Mouse (Mus musculus) left cerebral cortex, adult 9 months (tissue): Measurements from ENCODE around the gene Slit1.

Source experiments
- DNase-seq, 2 experiments: peaks; one replicate each; pipeline ENCODE4 v3.0.0; 2022; ENCODE audit warnings: low spot score in 2 of 2

Gene Slit1

DNA sequence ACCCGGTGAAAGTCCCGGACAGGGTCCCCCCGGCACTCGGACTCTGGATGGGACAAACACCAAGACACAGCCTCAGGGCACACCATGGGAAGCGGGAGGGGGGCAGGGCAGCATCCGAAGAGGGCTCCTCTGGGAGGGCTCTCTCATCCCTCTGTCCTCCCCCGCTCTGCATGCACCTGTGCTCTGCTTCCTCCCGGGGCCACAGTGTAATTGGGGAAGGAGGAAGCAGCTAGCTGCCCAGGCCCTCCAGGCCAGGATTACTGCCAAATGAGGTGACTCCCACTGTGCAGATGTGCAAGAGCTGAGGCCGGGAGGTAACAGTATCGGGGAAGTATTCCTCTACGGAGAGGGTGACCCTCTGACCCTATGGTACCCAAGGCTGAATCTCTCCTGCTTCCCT lies 142.8 kb downstream of the Slit1 start:
- no peak for DNase-seq

DNA sequence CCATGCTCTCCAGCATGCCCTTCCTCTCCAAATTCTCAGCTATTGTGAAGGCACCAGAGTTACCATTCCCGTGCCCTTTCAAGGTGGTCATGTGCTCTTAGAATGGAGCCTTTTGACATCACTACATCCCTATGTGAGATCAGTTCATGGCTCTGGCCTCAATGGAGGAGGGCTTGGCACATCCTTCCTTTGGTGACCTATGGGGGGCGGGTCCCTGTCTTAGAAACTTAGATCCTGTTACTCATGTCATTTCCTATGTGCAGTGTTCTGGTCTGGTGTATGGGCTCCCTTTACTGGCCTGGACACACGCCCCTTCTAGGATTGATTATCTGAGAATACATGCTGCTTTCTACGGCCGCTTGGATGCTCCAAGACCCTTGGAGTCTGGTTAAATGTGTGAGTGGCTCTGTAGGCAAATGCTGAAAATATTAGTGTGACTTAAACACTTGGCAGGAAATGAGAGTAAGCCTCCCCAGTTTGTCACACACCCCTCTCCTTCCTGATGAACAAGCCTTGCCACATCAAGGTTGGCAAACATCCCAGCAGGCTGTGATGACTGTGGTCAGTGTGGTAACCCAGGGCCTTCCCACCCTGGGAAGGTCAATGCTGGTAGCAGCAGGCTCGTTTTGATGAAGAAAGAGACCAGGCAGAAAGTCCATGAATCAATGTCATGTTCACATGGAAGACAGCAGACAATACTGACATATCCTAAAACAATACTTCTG lies 146.1 kb downstream of the Slit1 start:
- no peak for DNase-seq

DNA sequence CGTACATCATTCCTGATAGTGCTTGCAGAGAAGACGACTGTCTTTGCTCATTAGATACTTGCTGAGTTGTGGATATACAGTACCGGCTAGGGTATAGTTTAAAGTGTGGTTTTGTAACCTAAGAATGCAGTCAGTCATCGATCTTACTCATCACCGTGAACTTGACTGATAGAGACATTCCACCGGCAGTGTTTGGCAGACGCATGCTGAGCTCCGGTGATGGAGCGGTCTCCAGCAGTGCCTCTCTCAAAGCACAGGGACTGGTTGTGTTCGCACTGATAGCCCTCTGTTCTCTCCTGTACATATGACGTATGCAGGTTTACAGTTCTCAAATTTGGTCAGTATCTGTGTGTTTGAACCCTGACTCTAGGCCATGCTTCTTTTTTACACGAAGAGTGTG lies 151.7 kb downstream of the Slit1 start:
- no peak for DNase-seq

DNA sequence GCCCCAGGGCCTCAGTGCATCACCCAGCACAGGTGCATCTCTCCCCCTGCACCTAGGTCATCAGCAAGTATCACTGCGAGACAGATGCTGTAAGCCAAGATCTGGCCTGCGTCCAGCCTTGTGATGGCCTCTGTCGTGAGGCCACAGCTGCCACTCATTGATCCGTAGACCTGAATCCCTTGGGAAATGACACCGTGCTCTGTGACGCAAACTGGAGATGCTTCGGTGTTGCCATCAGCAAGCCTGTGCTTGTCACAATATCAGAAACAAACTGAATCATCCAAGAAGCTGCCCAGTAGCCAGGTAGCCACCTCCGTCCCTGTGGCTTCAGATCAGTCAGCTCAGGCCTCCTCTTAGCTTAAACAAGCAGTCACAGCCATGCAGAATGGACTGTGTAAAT lies 153.8 kb downstream of the Slit1 start:
- DNase-seq = no peak

DNA sequence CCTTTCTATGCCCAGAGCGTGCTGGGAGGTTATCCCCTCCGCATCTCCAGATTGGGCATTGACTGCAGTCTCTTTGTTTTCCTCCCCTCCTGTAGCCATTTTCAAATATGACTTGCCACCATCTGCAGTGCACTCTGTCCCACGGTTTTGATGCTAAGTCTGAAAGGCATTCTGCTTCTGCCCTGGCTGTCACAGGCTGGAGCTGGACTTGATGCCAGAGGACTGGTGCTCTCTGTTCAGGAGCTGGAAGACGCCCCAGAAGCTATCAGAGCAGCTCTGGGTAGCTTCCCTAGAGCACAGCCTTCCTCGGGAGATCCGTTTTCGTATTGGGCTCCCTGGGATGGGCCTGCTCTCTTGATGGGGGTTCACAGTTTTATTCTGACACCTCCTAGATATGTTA lies 154.4 kb downstream of the Slit1 start:
- no peak for DNase-seq

DNA sequence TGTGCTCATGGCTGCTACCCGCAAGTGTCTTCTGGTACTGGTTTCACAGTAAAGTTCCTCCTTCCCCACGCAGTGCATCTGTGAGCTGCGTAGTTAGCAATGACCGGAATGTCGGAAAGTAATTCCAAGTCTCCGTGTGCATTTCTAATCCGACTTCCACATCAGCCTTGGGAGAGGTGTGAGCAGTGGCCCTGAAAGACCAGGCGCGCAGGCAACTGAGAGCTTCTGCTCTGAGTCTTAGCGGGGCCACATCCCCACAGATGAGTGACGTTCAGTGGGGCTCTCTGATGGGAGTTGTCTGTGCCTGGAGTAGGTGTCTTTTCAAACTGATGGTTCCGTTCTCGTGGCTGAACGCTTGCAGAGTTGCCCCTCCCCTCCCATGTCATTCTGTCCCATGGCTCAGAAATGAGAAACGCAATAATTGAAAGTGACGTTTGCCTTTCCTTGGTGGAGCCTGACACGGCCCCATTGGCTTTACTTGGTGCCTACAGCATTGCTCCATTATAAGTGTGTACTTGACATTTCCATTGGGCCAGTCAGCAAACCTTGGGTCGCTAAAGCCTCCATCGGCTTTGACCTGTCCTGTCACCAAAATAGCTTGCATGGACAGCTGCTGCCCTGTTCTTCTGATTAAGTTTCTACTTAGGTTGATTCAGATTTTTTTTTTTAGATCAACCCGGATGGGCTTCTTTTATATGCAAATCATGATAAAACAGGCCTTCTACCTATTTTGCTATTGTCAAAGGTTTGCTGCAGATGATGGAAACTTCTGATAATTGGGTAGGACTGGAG lies 155.8 kb downstream of the Slit1 start:
- DNase-seq = no peak

DNA sequence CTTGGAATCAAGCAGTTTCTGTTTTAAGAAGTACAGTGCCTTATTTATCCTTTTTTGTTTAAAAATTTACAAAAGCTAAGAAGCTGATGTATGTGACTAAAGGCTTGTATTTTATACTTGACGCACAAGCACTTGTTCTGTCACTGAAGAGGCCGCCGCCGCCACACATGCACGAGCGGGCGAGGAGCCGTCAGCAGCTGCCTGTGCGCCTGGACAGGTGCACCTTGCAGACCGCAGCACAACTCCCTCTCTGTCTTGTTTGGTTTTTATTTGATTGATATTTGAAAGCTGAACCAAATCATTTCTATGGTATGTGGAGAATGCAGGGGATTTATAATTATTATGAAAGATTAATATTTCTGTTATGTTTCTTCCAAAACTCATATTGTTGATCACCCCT lies 156.7 kb downstream of the Slit1 start:
- DNase-seq = no peak

DNA sequence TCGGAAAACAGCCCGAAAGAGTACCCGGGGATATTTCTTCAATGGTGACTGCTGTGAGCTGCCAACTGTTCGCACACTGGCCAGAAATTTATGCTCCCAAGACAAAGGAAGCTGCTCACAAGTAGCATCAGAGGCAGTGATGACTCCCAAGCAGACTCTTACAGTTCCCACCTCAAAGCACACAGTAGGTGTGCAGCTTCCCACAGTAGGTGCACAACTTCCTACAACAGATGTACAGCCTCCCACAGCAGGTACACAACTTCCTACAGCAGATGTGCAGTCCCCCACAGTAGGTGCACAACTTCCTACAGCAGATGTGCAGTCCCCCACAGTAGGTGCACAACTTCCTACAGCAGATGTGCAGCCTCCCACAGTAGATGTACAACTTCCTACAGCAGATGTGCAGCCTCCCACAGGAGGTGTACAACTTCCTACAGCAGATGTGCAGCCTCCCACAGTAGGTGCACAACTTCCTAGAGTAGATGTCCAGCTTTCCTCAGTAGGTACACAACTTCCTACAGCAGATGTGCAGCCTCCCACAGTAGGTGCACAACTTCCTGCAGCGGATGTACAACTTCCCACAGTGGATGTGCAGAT lies 160.4 kb downstream of the Slit1 start:
- DNase-seq = no peak

DNA sequence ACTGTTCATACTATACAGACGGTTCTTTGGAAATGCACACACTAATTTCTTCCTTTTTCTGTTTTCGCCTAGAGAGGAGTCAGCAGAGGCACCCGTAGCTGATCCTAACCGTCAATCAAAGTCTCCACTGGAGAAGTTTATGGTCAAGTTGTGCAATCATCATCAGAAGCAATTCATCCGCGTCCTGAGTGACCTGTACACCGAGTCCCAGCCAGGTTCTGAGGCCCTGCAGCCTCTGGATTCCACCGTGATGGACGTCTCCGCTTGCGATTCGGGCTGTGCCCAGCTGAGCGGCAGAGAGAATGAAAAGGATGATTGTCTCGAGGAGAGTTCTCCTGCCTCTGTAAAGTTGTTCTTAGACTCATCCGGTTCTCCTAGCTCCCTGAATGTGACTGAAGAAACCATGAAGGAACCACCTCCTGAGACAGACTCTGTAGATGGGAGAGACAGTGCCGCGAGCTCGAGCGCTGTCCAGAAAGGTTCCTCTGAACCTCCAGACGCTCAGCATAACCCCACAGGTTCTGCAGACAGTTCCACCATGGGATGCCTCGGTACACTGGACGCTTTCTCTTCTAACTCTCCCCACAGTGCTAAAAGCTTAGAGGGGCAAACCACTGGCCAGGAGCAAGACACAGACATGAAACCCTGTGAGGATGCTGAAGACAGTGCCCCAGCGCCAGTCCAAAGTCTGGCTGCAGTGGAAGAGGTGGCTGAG lies 161.6 kb downstream of the Slit1 start, which contains the start of gene Gm340:
Gene Gm340 (plus strand): TSS at position 665 of the 715 bp plus-strand sequence.
- no peak for DNase-seq

DNA sequence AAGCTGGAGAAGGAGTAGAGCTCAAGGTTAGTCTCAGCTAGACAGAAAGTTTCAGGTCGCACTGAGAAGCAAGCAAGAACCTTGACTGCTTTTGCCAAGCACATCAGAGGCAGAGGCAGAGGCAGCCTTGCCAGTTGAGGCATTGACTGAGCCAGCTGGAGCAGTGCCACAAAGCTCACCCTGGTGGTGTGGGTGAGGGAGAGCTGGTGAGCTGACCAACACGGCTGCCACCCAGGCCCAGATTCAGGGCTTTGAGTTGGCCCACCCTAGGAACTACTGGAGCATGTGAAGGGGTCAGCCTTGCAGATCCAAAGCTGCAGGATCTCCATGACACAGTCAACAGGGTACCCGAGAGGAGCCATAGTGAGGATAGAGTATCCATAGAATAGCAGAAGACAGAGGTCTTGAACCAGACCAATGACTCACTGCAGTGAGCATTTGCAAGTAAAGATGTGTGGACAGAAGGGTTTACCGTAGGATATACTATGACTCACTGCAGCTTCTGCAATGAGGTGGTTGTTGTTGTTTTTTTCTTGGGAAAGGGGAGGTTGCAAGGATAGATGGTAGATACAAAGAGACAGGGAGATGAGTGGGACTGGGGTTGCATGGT lies 164.0 kb downstream of the Slit1 start:
- no peak for DNase-seq

DNA sequence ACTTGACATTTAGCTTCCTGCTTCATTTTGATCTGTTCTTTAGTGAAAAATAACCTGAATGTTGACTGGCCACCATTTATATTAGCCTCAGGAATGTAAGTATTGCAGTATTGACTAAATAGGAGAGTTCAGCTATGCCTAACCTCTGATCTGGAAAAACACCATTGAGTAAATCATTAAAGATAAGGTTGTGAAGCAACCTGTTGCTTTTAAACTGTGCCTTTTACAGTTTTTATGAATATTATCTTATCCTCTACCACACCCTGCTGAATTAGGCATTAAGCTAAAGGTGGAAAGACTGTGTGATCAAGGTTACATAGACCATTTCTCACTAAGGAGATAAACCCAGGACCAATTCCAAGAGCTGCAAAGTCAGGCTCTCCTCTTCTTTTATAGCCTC lies 165.9 kb downstream of the Slit1 start:
- no peak for DNase-seq

DNA sequence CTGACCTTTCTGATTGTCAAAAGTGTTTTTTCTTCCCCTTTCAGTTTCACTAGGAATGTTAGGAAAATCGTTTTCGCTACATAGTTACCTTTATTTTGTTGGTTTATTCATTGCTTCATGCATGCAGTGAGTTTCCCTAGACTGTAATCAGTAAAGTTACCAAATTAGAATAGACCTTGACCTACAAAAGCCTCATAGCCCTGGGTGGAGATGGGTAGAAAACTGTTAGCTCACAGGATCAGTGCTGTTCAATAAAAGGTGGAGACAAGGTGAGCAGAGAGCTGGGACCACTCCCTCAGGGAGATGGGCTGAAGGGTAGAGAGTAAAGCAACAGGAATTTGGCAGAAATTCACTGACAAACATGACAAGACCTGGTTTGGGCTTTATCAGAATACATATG lies 169.8 kb downstream of the Slit1 start:
- DNase-seq = no peak

DNA sequence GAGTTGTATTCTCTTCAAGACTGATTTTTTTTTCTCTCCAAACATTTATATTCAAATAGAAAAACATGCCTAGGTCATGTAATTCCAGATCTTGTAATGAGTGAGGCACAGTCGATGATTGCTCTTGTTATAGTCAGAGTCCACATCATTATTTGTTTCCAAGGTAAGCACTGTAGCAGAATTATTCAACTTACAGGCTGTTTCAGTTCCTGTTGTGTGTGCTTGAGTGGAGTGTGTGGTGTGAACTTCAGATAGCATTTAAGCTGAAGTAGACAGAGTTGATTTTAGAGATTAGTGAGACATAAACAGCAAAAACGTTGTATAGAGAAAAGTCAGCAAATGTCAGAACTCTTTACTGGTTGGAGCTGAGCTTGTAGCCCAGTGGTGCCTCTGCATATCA lies 174.7 kb downstream of the Slit1 start:
- no peak for DNase-seq

DNA sequence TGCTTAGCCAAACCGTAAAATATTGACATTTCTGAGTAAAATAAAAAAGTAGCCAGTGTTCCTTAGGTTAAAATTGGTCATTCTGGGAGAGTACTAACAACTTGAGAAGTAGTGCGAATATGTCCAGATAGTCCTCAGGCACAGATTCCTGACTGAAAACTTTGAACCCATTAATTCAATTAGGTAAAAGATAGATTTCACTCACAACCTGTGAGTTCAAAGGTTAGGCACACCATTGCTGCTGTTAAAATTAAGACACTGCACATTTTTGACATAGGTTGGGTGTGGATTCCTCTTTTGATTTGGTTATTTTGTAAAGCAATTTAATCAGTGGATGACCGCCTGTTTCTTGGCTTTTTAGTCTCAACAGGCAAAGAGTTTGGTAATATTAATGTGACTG lies 182.6 kb downstream of the Slit1 start:
- DNase-seq = no peak

DNA sequence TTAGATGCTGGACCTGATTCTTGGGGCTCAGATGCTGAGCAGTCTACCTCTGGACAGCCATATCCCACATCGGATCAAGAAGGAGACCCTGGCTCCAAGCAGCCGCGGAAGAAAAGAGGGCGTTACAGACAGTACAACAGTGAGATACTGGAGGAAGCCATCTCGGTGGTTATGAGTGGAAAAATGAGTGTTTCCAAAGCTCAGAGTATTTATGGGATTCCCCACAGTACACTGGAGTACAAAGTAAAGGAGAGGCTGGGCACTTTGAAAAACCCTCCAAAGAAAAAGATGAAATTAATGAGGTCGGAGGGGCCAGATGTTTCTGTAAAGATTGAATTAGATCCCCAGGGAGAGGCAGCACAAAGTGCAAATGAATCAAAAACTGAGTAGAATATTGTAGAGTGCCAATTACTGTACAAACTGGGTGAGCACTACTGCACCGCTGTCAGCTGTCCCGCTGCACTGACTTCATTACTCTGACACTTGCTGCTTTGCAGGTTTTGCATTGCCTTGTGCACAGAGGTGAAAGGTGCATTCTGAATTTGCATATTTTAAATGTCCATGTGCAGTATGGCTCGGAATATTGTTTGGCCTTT lies 184.5 kb downstream of the Slit1 start:
- DNase-seq = no peak

DNA sequence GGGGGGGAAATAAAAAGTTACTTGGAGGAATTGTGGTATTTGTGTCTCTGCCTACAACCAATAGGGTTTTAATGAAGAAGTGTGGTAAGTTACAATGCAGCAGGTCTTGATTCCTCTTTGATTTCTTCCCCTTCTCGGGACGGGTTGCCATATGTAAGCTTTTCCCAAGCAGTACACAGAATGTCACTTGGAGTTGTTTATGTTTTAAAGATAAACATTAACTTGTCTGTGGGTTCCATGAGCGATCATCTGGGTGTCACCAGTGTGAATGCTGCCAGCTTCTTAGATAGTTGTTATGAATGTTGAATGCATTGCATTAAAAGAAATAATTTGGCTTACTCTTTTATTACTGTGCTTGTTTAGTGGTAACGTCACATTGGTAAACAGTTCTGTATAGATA lies 186.0 kb downstream of the Slit1 start:
- DNase-seq = no peak

DNA sequence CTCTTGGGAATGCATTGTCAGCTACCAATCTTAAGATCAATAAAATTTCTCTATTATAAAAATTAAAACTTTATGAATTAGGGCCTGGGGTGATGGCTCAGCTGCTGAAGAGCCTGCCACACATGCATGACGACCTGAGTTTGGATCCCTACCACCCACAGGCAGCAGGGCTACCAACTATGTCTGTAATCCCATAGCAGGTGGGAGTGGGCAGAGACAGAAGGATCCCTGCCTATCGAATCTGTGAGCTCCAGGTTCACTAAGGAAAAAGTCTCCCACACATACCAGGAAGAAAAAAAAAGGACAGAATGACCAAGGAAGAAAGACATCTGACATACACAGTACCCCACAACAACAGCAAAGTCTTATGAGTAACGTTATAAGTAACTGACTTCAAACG lies 186.5 kb downstream of the Slit1 start:
- no peak for DNase-seq
